Comparison of ENCODE assay signal across 18 mouse cellular contexts in genomic region chr12:58909826-58910225, GRCm38 (mm10).
"Had no signal": no experiment of that assay in that cellular context is flagged by ENCODE, and none has a peak within 500 bp of the region (broad histone marks: within the 10 kb centered on the region; RNA-seq: fewer than 3 reads in every experiment).

No protein-coding gene starts in this region.

- DNase-seq: kidney, postnatal 10 days; kidney, postnatal 36 days; layer of hippocampus, postnatal 36 days; liver, embryonic 13.5 days; lung, adult 2 months; lung, postnatal 14 days; lung, postnatal 4 days; midbrain, embryonic 14.5 days; right cerebral cortex, adult 18-20 months; right cerebral cortex, postnatal 14 days; right cerebral cortex, postnatal 4 days; thymus, adult 2 months; thymus, postnatal 14 days had no signal

- H3K9me3 ChIP-seq: liver, embryonic 13.5 days; neural tube, embryonic 12.5 days; neural tube, embryonic 15.5 days had no signal

- H3K4me1 ChIP-seq: liver, embryonic 13.5 days; neural tube, embryonic 12.5 days; neural tube, embryonic 15.5 days had no signal

- H3K9ac ChIP-seq: liver, embryonic 13.5 days; neural tube, embryonic 12.5 days; neural tube, embryonic 15.5 days had no signal

- H3K4me3 ChIP-seq: left cerebral cortex, adult 2 months; liver, embryonic 13.5 days; neural tube, embryonic 12.5 days; neural tube, embryonic 15.5 days had no signal

- H3K27ac ChIP-seq: left cerebral cortex, adult 2 months; liver, embryonic 13.5 days; neural tube, embryonic 12.5 days; neural tube, embryonic 15.5 days; stomach, postnatal 0 days had no signal

- H3K36me3 ChIP-seq: liver, embryonic 13.5 days; neural tube, embryonic 12.5 days; neural tube, embryonic 15.5 days had no signal

- H3K4me2 ChIP-seq: liver, embryonic 13.5 days; midbrain, embryonic 11.5 days; neural tube, embryonic 12.5 days; neural tube, embryonic 15.5 days had no signal

- H3K27me3 ChIP-seq: liver, embryonic 13.5 days; neural tube, embryonic 12.5 days; neural tube, embryonic 15.5 days had no signal
